Mouse (Mus musculus): ENCODE measurements at regions not wholly inside any gene's neighbourhood (a gene's known extent, or its start where the extent isn't known, plus 50 kb on each side); places are given as distances from the start of the nearest gene placed in this dataset.
A peak's percentile ranks its signal among the peaks of the same experiment; 100 is the strongest.

- intact Hi-C loops (cut with DNase I) = no loop called here
- DNase-seq (ENCODE audit: low spot score in 2 of 2) = no peak
These were observed 60.3 kb downstream of the Pcdh20 start for GRCm38 (mm10) chr14:88410722-88411437.

GRCm38 (mm10) chr14:88399270-88399669 lies 71.9 kb downstream of the Pcdh20 start:
- DNase-seq (ENCODE audit: low spot score in 2 of 2) = no peak
- intact Hi-C loops (cut with DNase I) = no loop called here

GRCm38 (mm10) chr14:88397187-88397586 lies 74.0 kb downstream of the Pcdh20 start:
- intact Hi-C loops (cut with DNase I) = no loop called here
- peak in 1 of 2 experiments; percentile 4 for DNase-seq (ENCODE audit: low spot score in 2 of 2)

GRCm38 (mm10) chr14:88395016-88395415 lies 76.2 kb downstream of the Pcdh20 start:
- intact Hi-C loops (cut with DNase I) = no loop called here

GRCm38 (mm10) chr14:88384553-88384952 lies 86.6 kb downstream of the Pcdh20 start:
- intact Hi-C loops (cut with DNase I) = no loop called here
- no peak for DNase-seq (ENCODE audit: low spot score in 2 of 2)

More at GRCm38 (mm10) chr14:88395016-88395415, 76.2 kb downstream of the Pcdh20 start:
- DNase-seq (ENCODE audit: low spot score in 2 of 2) = peak in 1 of 2 experiments; percentile 14

GRCm38 (mm10) chr14:88347177-88347576 lies 124.0 kb downstream of the Pcdh20 start:
- intact Hi-C loops (cut with DNase I) = no loop called here
- peak; percentile 62 to 64 for DNase-seq (ENCODE audit: low spot score in 2 of 2)

- intact Hi-C loops (cut with DNase I) = no loop called here
- DNase-seq (ENCODE audit: low spot score in 2 of 2) = no peak
These were observed 133.9 kb downstream of the Pcdh20 start for GRCm38 (mm10) chr14:88337304-88337703.

GRCm38 (mm10) chr14:88330613-88331012 lies 140.6 kb downstream of the Pcdh20 start:
- intact Hi-C loops (cut with DNase I) = no loop called here
- DNase-seq (ENCODE audit: low spot score in 2 of 2) = no peak

GRCm38 (mm10) chr14:88326411-88326810 lies 144.8 kb downstream of the Pcdh20 start:
- intact Hi-C loops (cut with DNase I) = no loop called here
- DNase-seq (ENCODE audit: low spot score in 2 of 2) = no peak

GRCm38 (mm10) chr14:88278327-88278726 lies 192.9 kb downstream of the Pcdh20 start:
- DNase-seq (ENCODE audit: low spot score in 2 of 2) = no peak
- intact Hi-C loops (cut with DNase I) = loop anchor here (10.0 kb wide), 1 partner anchor 814 kb away; no protein-coding TSS in a partner anchor

GRCm38 (mm10) chr14:88264771-88265170 lies 206.4 kb downstream of the Pcdh20 start:
- DNase-seq (ENCODE audit: low spot score in 2 of 2) = no peak
- intact Hi-C loops (cut with DNase I) = no loop called here

- intact Hi-C loops (cut with DNase I) = no loop called here
- DNase-seq (ENCODE audit: low spot score in 2 of 2) = no peak
These were observed 212.2 kb downstream of the Pcdh20 start for GRCm38 (mm10) chr14:88259034-88259433.

- intact Hi-C loops (cut with DNase I) = no loop called here
- no peak for DNase-seq (ENCODE audit: low spot score in 2 of 2)
These were observed 216.1 kb downstream of the Pcdh20 start for GRCm38 (mm10) chr14:88255131-88255530.

All from left cerebral cortex, postnatal 14 days (tissue).